Mouse (Mus musculus) embryonic facial prominence, embryonic 15.5 days (tissue): ENCODE measurements around the gene Nmt1. TPM values are rescaled to one million over a fixed set of nuclear protein-coding genes. Genes with fewer than 3 reads are reported as not detected.

Experiments used
- ATAC-seq: fragments of 200-750 bp; cut with Nextera tagmentation; 2 replicates; pipeline ENCODE4 v1.8.0; 2017; ENCODE audit warnings: low read depth, moderate TSS enrichment; ENCODE audit not compliant: insufficient number of reproducible peaks, low FRiP score, low TSS enrichment
- H3K27ac ChIP-seq: fragments of 300-500 bp; sonication (generic); replicated peaks from 2 replicates; pipeline ENCODE4 v1.5.1; 2015; ENCODE audit warnings: mild to moderate bottlenecking, inconsistent platforms
- H3K27me3 ChIP-seq: fragments of 300-500 bp; sonication (generic); 2 replicates; pipeline ENCODE4 v1.6.1; 2015; ENCODE audit warnings: inconsistent platforms
- H3K36me3 ChIP-seq: fragments of 300-500 bp; sonication (generic); 2 replicates; pipeline ENCODE4 v1.6.1; 2015; ENCODE audit warnings: mild to moderate bottlenecking, inconsistent platforms
- H3K4me1 ChIP-seq: fragments of 300-500 bp; sonication (generic); 2 replicates; pipeline ENCODE4 v1.6.1; 2015; ENCODE audit warnings: inconsistent platforms
- H3K4me2 ChIP-seq: fragments of 300-500 bp; sonication (generic); replicated peaks from 2 replicates; pipeline ENCODE4 v1.6.1; 2015; ENCODE audit warnings: mild to moderate bottlenecking, inconsistent platforms
- H3K4me3 ChIP-seq: fragments of 300-500 bp; sonication (generic); replicated peaks from 2 replicates; pipeline ENCODE4 v1.5.1; 2015; ENCODE audit warnings: mild to moderate bottlenecking, inconsistent platforms
- H3K9ac ChIP-seq: fragments of 300-500 bp; sonication (generic); 2 replicates; pipeline ENCODE4 v1.6.1; 2015; ENCODE audit warnings: inconsistent platforms
- H3K9me3 ChIP-seq: fragments of 300-500 bp; sonication (generic); replicated peaks from 2 replicates; pipeline ENCODE4 v1.6.1; 2016; ENCODE audit warnings: inconsistent platforms
- WGBS: fragments of 180-500 bp; shearing (Covaris S2); methylation state at CpG from one replicate; pipeline ENCODE4 v1.1.7; 2015; 5-methylcytosine and 5-hydroxymethylcytosine counted together
- polyA plus RNA-seq: library from polyadenylated mRNA; unstranded; fragments of >200 nt; fragmentation: Nextera tagmentation; extraction: Ambion mirVana; gene quantifications from 2 replicates; pipeline ENCODE4 v1.2.1, GENCODE M21; 2015

Gene Nmt1
- polyA plus RNA-seq, 1 experiment from 2014 or later = 49.5 TPM

- H3K27me3 ChIP-seq = no peaks in the 10 kb centered on the region
- H3K9ac ChIP-seq = no peak overlapping the region
- no peaks in the 10 kb centered on the region for H3K9me3 ChIP-seq
- H3K27ac ChIP-seq = no peak overlapping the region
- peaks cover 45% of the 10 kb centered on the region for H3K4me1 ChIP-seq
- H3K4me2 ChIP-seq = no peak overlapping the region
- 83% methylated on average over 7 of the region's 7 CpGs for WGBS
- no peak overlapping the region for H3K4me3 ChIP-seq
- ATAC-seq = no peak
- peaks cover 5% of the 10 kb centered on the region; the same call in 1 of the 2 replicates for H3K36me3 ChIP-seq
These were observed 21.5 kb upstream of the Nmt1 start for GRCm38 (mm10) chr11:103006286-103007000.

GRCm38 (mm10) chr11:103007001-103007340, 21.0 kb upstream of the Nmt1 start:
- Histone ChIP-seq H3K27ac (no peak overlapping the region), H3K4me2 (no peak overlapping the region), H3K36me3 (peaks cover 5% of the 10 kb centered on the region; the same call in 1 of the 2 replicates), H3K9ac (no peak overlapping the region), H3K9me3 (no peaks in the 10 kb centered on the region), H3K4me3 (no peak overlapping the region), H3K4me1 (peaks cover 43% of the 10 kb centered on the region), H3K27me3 (no peaks in the 10 kb centered on the region)
- WGBS = 62% methylated on average over 6 of the region's 6 CpGs
- no peak for ATAC-seq

- Histone ChIP-seq H3K9me3 (no peaks in the 10 kb centered on the region), H3K36me3 (peaks cover 15% of the 10 kb centered on the region; the same call in 1 of the 2 replicates), H3K27me3 (no peaks in the 10 kb centered on the region), H3K4me3 (no peak overlapping the region), H3K27ac (peak overlapping the region; percentile 22; the same call in 1 of the 2 replicates), H3K4me2 (no peak overlapping the region), H3K4me1 (peaks cover 28% of the 10 kb centered on the region), H3K9ac (no peak overlapping the region)
- ATAC-seq = no peak
- 77% methylated on average over 7 of the region's 7 CpGs for whole genome bisulfite sequencing
These were observed 19.4 kb upstream of the Nmt1 start for GRCm38 (mm10) chr11:103008558-103008957.

DNA sequence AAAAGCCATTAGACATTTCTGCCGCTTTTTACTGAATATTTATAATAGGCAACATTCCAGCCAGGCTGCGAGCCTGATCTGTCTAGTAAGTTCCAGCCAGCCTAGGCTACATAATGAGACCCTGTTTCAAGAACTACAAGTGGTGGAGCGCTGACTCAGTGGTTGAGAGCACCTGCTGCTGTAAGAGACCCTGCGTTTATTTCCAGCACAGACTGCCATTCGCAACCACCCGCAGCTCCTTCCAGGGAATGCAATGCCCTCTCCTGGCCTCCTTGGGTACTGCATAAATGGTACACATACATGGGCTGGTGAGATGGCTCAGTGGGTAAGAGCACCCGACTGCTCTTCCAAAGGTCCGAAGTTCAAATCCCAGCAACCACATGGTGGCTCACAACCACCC, 18.8 kb upstream of the Nmt1 start:
- WGBS = 91% methylated on average over 8 of the region's 8 CpGs
- Histone ChIP-seq H3K27me3 (no peaks in the 10 kb centered on the region), H3K27ac (no peak overlapping the region), H3K9me3 (no peaks in the 10 kb centered on the region), H3K36me3 (peaks cover 13% of the 10 kb centered on the region; the same call in 1 of the 2 replicates), H3K4me1 (peaks cover 23% of the 10 kb centered on the region), H3K9ac (no peak overlapping the region), H3K4me3 (no peak overlapping the region), H3K4me2 (no peak overlapping the region)
- no peak for ATAC-seq

GRCm38 (mm10) chr11:103010454-103011205, 17.4 kb upstream of the Nmt1 start:
- Histone ChIP-seq H3K9ac (no peak overlapping the region), H3K4me2 (no peak overlapping the region), H3K4me3 (no peak overlapping the region), H3K9me3 (no peaks in the 10 kb centered on the region), H3K4me1 (peaks cover 20% of the 10 kb centered on the region), H3K36me3 (peaks cover 11% of the 10 kb centered on the region; the same call in 1 of the 2 replicates), H3K27me3 (no peaks in the 10 kb centered on the region), H3K27ac (no peak overlapping the region)
- WGBS = 84% methylated on average over 13 of the region's 13 CpGs
- no peak for ATAC-seq

DNA sequence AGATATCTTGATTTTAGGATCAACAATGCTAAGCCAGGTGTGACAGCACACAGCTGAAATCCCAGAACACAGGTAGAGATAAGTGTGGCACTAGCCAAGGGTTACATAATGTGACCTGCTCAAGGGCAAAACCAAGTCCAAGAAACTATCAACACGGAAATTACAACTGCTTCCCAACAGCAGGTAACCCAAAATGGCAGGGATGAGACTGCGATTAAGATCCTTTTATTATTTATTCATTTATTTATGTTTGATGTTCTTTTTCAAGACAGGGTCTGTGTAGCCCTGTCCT, 16.8 kb upstream of the Nmt1 start:
- Histone ChIP-seq H3K9ac (no peak overlapping the region), H3K4me3 (no peak overlapping the region), H3K27ac (no peak overlapping the region), H3K27me3 (no peaks in the 10 kb centered on the region), H3K36me3 (peaks cover 11% of the 10 kb centered on the region; the same call in 1 of the 2 replicates), H3K4me1 (peaks cover 25% of the 10 kb centered on the region), H3K4me2 (no peak overlapping the region), H3K9me3 (no peaks in the 10 kb centered on the region)
- ATAC-seq = no peak
- 95% methylated on average over 2 of the region's 2 CpGs for WGBS

GRCm38 (mm10) chr11:103015881-103016825, 11.8 kb upstream of the Nmt1 start:
- Histone ChIP-seq H3K9me3 (no peaks in the 10 kb centered on the region), H3K4me3 (peak overlapping the region; percentile 85), H3K36me3 (peaks cover 14% of the 10 kb centered on the region; the same call in 1 of the 2 replicates), H3K9ac (peak overlapping the region; percentile 71), H3K4me1 (peaks cover 18% of the 10 kb centered on the region), H3K27ac (peak overlapping the region; percentile 92), H3K27me3 (no peaks in the 10 kb centered on the region), H3K4me2 (peak overlapping the region; percentile 54)
- ATAC-seq = no peak
- 39% methylated on average over 27 of the region's 27 CpGs for WGBS

GRCm38 (mm10) chr11:103016930-103017329, 11.1 kb upstream of the Nmt1 start:
- peak overlapping the region; percentile 85 for H3K4me3 ChIP-seq
- peak overlapping the region; percentile 54 for H3K4me2 ChIP-seq
- peak overlapping the region; percentile 92 for H3K27ac ChIP-seq
- 0% methylated on average over 41 of the region's 41 CpGs for WGBS
- no peaks in the 10 kb centered on the region for H3K9me3 ChIP-seq
- peaks cover 14% of the 10 kb centered on the region; the same call in 1 of the 2 replicates for H3K36me3 ChIP-seq
- no peaks in the 10 kb centered on the region for H3K27me3 ChIP-seq
- H3K4me1 ChIP-seq = peaks cover 18% of the 10 kb centered on the region
- H3K9ac ChIP-seq = peak overlapping the region; percentile 71
- ATAC-seq = peak; percentile 97

- H3K9ac ChIP-seq = no peak overlapping the region
- H3K4me3 ChIP-seq = no peak overlapping the region
- peaks cover 12% of the 10 kb centered on the region; the same call in 1 of the 2 replicates for H3K36me3 ChIP-seq
- ATAC-seq = no peak
- H3K4me2 ChIP-seq = no peak overlapping the region
- no peaks in the 10 kb centered on the region for H3K9me3 ChIP-seq
- no peaks in the 10 kb centered on the region for H3K27me3 ChIP-seq
- WGBS = 79% methylated on average over 9 of the region's 9 CpGs
- peaks cover 18% of the 10 kb centered on the region for H3K4me1 ChIP-seq
- 0 out of 2 replicates have a peak overlapping the region, but pooled peaks have one; percentile 28 for H3K27ac ChIP-seq
These were observed 10.3 kb upstream of the Nmt1 start for GRCm38 (mm10) chr11:103017661-103018060.

GRCm38 (mm10) chr11:103018860-103019259, 9.1 kb upstream of the Nmt1 start:
- H3K36me3 ChIP-seq = 0 out of 2 replicates have a peak, but pooled peaks cover 3% of the 10 kb centered on the region
- no peak overlapping the region for H3K4me3 ChIP-seq
- WGBS = 63% methylated on average over 6 of the region's 6 CpGs
- peaks cover 18% of the 10 kb centered on the region for H3K4me1 ChIP-seq
- H3K9me3 ChIP-seq = no peaks in the 10 kb centered on the region
- no peak overlapping the region for H3K4me2 ChIP-seq
- no peak overlapping the region for H3K9ac ChIP-seq
- no peak for ATAC-seq
- no peak overlapping the region for H3K27ac ChIP-seq
- H3K27me3 ChIP-seq = no peaks in the 10 kb centered on the region

DNA sequence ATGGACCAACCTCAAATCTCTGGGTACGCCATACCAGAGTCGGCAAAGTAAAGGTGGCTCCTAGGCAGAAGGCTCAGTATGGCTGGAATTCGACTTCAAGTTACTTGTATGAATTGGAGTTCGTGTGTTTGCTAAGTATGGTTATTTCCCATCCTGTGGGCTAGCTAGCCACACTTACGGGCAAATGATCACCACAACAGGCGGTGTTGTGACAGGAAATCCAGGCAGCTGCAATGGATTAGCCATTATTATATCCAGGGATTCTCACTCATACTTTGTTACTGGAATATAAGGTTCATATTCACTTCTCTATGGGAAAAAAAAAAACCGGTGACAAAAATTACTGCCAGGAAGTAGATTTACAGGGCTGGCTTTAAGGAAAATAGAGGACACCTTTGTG, 8.7 kb upstream of the Nmt1 start:
- Histone ChIP-seq H3K4me2 (no peak overlapping the region), H3K9ac (no peak overlapping the region), H3K36me3 (0 out of 2 replicates have a peak, but pooled peaks cover 3% of the 10 kb centered on the region), H3K4me3 (no peak overlapping the region), H3K27me3 (no peaks in the 10 kb centered on the region), H3K27ac (no peak overlapping the region), H3K9me3 (no peaks in the 10 kb centered on the region), H3K4me1 (peaks cover 18% of the 10 kb centered on the region)
- WGBS = 60% methylated on average over 7 of the region's 7 CpGs
- ATAC-seq = no peak
